Mouse (Mus musculus) hindbrain, embryonic 16.5 days (tissue): ENCODE data around the gene Gm42791. TPM values are rescaled to one million over a fixed set of nuclear protein-coding genes. Genes with fewer than 3 reads are reported as not detected.

Experiments
- ATAC-seq: fragments of 200-750 bp; cut with Nextera tagmentation; 2 replicates; pipeline ENCODE4 v1.8.0; 2017; ENCODE audit warnings: moderate TSS enrichment, moderate library complexity
- H3K27ac ChIP-seq: fragments of 300-500 bp; sonication (generic); 2 replicates; pipeline ENCODE4 v1.5.1; 2014; ENCODE audit warnings: low read depth, mild to moderate bottlenecking, control low read depth, low read length, moderate library complexity
- H3K27me3 ChIP-seq: fragments of 300-500 bp; sonication (generic); replicated peaks from 2 replicates; pipeline ENCODE4 v1.6.1; 2014; ENCODE audit warnings: low read length; ENCODE audit not compliant: control insufficient read depth, insufficient read depth
- H3K36me3 ChIP-seq: fragments of 300-500 bp; sonication (generic); 2 replicates; pipeline ENCODE4 v1.6.1; 2014; ENCODE audit warnings: mild to moderate bottlenecking, low read length, moderate library complexity, mixed read lengths; ENCODE audit not compliant: control insufficient read depth, insufficient read depth
- H3K4me1 ChIP-seq: fragments of 300-500 bp; sonication (generic); 2 replicates; pipeline ENCODE4 v1.6.1; 2014; ENCODE audit warnings: low read depth, low read length; ENCODE audit not compliant: control insufficient read depth, insufficient read depth
- H3K4me2 ChIP-seq: fragments of 300-500 bp; sonication (generic); 2 replicates; pipeline ENCODE4 v1.6.1; 2014; ENCODE audit warnings: mild to moderate bottlenecking, low read length, control low read depth, moderate library complexity
- H3K4me3 ChIP-seq: fragments of 300-500 bp; sonication (generic); 2 replicates; pipeline ENCODE4 v1.5.1; 2014; ENCODE audit warnings: mild to moderate bottlenecking, low read length, control low read depth, moderate library complexity
- H3K9ac ChIP-seq: fragments of 300-500 bp; sonication (generic); 2 replicates; pipeline ENCODE4 v1.6.1; 2014; ENCODE audit warnings: low read depth, mild to moderate bottlenecking, control low read depth, low read length, moderate library complexity
- H3K9me3 ChIP-seq: fragments of 300-500 bp; sonication (generic); 2 replicates; pipeline ENCODE4 v1.6.1; 2014; ENCODE audit warnings: mild to moderate bottlenecking, low read length, moderate library complexity; ENCODE audit not compliant: control insufficient read depth
- WGBS: fragments of 180-500 bp; shearing (Covaris S2); extraction: QIAGEN DNeasy Blood & Tissue Kit; methylation state at CpG from one replicate; pipeline ENCODE4 v1.1.7; 2014; 5-methylcytosine and 5-hydroxymethylcytosine counted together
- polyA plus RNA-seq: library from polyadenylated mRNA; unstranded; fragments of >200 nt; fragmentation: Nextera tagmentation; extraction: Ambion mirVana; gene quantifications from 2 replicates; pipeline ENCODE4 v1.2.1, GENCODE M21; 2015

The Gm42791 gene
- polyA plus RNA-seq, 1 experiment from 2014 or later, result 5.3 TPM

DNA sequence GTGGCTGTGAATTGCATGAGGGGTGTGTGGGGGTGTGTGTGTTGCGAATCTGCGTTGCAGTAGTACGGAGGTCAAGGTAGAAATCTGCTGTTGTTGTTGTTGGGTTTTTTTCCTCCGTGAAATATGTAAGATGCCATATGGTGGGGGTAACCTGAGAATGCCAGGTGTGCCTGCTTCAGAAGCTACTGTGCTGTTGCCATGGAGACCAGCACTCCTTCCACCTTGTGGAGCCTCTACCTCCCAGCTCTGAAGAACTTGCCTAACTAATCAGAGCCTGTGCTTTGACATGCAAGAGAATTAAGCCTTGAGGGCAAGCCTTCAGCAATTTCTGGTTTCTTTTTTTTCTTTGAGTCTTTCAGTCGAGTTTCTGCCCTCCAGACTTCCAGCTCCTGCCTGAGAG, 140.8 kb downstream of the Gm42791 start:
- Histone ChIP-seq H3K27me3 (no peaks in the 10 kb centered on the region), H3K9ac (no peak overlapping the region), H3K27ac (no peak overlapping the region), H3K36me3 (no peaks in the 10 kb centered on the region), H3K4me1 (no peaks in the 10 kb centered on the region), H3K4me3 (no peak overlapping the region), H3K4me2 (no peak overlapping the region), H3K9me3 (no peaks in the 10 kb centered on the region)
- ATAC-seq, result peak; percentile 85
- WGBS, result 33% methylated on average over 5 of the region's 5 CpGs

- H3K4me1 ChIP-seq, result no peaks in the 10 kb centered on the region
- 80% methylated on average over 6 of the region's 6 CpGs for WGBS
Measured at GRCm38 (mm10) chr5:148849516-148849915, 145.4 kb downstream of the Gm42791 start.

DNA sequence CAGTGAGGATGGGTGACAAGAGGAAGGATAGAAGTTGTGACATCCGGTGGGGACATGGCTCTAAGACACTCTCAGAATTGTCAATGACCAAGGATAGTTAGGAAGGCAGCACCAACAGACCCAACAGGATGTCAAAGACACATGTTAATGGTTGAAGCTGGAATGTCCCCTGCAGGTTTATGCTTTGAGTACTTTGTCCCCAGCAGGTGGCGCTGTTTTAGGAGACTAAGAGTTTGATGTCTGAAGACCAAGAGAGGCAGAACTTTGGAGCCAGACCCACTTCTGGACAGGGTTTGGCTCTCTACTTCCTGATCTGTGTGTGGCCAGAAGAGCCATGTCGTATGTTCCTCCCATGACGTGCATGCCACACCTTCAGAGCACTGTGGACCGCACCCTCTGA, 147.9 kb downstream of the Gm42791 start:
- no peak overlapping the region for H3K27ac ChIP-seq
- H3K9ac ChIP-seq, result no peak overlapping the region
- H3K36me3 ChIP-seq, result no peaks in the 10 kb centered on the region
- H3K4me1 ChIP-seq, result no peaks in the 10 kb centered on the region
- ATAC-seq, result no peak
- 98% methylated on average over 5 of the region's 5 CpGs for WGBS
- no peaks in the 10 kb centered on the region for H3K27me3 ChIP-seq
- H3K4me2 ChIP-seq, result no peak overlapping the region
- no peak overlapping the region for H3K4me3 ChIP-seq
- H3K9me3 ChIP-seq, result no peaks in the 10 kb centered on the region

More at GRCm38 (mm10) chr5:148849516-148849915, 145.4 kb downstream of the Gm42791 start:
- no peak overlapping the region for H3K9ac ChIP-seq
- no peak overlapping the region for H3K4me2 ChIP-seq
- no peak overlapping the region for H3K27ac ChIP-seq
- no peaks in the 10 kb centered on the region for H3K9me3 ChIP-seq
- no peak for ATAC-seq
- H3K27me3 ChIP-seq, result no peaks in the 10 kb centered on the region
- H3K36me3 ChIP-seq, result no peaks in the 10 kb centered on the region
- no peak overlapping the region for H3K4me3 ChIP-seq

Other genes with a start within 250 kb of the Gm42791 start
- 37.0 and 41.3 TPM in 2 replicates for gene Katnal1, start 65.8 kb downstream of the Gm42791 start, polyA plus RNA-seq
- 48.4 and 52.0 TPM in 2 replicates for gene Uspl1, start 189.2 kb upstream of the Gm42791 start, polyA plus RNA-seq
- 634 and 655 TPM in 2 replicates for gene Hmgb1, start 189.3 kb upstream of the Gm42791 start, polyA plus RNA-seq